Mouse (Mus musculus) G1E (cell line): ENCODE measurements around the gene Hsf2bp.

Experiments
- CTCF ChIP-seq: IDR thresholded peaks from 2 replicates; pipeline ENCODE4 v1.5.1; 2012; ENCODE audit warnings: low read depth, low read length, inconsistent platforms, mixed read lengths
- GATA1 ChIP-seq: IDR thresholded peaks from 2 replicates; pipeline ENCODE4 v1.6.1; 2012; ENCODE audit warnings: borderline replicate concordance, low read length, inconsistent platforms, mixed read lengths
- POLR2AphosphoS5 ChIP-seq: IDR thresholded peaks from 2 replicates; pipeline ENCODE4 v1.6.1; 2012; ENCODE audit warnings: low read depth, low read length, inconsistent platforms; ENCODE audit not compliant: insufficient replicate concordance
- TAL1 ChIP-seq: conservative IDR thresholded peaks from 2 replicates; pipeline ENCODE4 v1.6.1; 2012; ENCODE audit warnings: low read depth, low read length, inconsistent platforms, mixed read lengths

DNA sequence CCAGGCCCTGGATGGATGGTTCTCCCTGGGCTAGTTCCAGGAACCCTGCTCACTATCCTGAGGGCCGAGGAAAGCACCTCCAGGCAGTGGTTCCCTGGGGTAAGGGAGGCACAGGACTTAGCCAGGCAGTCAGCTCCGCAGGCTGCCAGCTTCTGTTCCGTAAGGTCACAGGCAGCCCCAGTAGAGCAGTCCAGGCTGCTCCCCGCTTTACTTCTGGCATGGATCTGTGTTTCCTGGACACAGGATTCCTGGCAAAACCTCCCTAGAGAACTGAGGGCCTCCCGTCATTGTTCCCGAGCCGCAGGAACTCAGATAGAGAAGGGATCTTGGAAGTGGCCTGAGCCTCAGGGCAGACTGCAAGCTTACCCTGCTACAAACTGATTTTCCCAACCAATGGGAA, 104.7 kb downstream of the Hsf2bp start:
- TF ChIP-seq GATA1 (no peak), CTCF (no peak), TAL1 (no peak), POLR2AphosphoS5 (no peak)
